Mouse (Mus musculus): Measurements from ENCODE around the gene Poc1a. TPM values are rescaled to one million over a fixed set of nuclear protein-coding genes. Genes with fewer than 3 reads are reported as not detected.
A peak's percentile ranks its signal among the peaks of the same experiment; 100 is the strongest.

The Poc1a gene
- polyA plus RNA-seq, 1 experiment from 2014 or later: 39.9 TPM

DNA sequence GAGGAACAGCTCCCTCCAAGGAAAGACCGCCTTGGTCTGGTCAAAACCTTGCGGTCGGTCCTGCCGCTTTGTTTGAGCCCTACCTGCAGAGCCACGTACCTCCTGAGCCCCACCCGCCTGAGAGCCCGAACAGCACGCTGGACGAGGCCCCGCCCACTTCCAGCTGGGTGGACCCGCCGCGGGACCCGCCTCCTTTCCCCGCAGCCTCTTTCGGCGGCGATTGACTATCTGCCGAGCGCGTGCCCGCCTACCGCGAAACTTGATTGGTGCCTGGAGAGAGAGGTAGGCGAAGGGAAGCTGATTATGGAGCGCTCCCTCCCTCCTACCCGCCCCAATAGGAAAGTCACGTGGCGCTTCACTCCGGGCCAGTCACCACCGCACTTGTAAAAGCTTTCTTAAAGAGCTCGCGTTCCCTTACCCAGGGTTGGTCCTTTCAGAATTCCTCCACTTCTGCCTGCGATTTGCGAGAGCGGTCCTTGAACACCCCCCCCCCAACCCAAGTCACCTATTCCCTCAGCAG lies 86.8 kb downstream of the Poc1a start:
- Histone ChIP-seq H3K27ac (replicated peaks) (peak overlapping the region; percentile 97), H3K4me3 (peak overlapping the region; percentile 82), H3K4me1 (peaks cover 70% of the 10 kb centered on the region), H3K27me3 (replicated peaks; ENCODE audit: low read depth, poor library complexity, severe bottlenecking) (no peaks in the 10 kb centered on the region), H3K36me3 (replicated peaks) (peaks cover 29% of the 10 kb centered on the region), H3K9me3 (no peaks in the 10 kb centered on the region)
- WGBS: under 1% methylated on average over 36 of the region's 36 CpGs
- peak; percentile 99 for DNase-seq (ENCODE audit: low spot score)

- peak within 1 kb of the TSS; percentile 97 for H3K27ac ChIP-seq (replicated peaks)
- H3K4me3 ChIP-seq: peak within 1 kb of the TSS; percentile 82
- H3K36me3 ChIP-seq (replicated peaks): peaks cover 35% of the 10 kb centered on the region
- H3K27me3 ChIP-seq (replicated peaks; ENCODE audit: low read depth, poor library complexity, severe bottlenecking): no peaks in the 10 kb centered on the region
- H3K4me1 ChIP-seq: peaks cover 76% of the 10 kb centered on the region
- DNase-seq (ENCODE audit: low spot score): peak; percentile 88
- WGBS: 4% methylated on average over 57 of the region's 57 CpGs
- no peaks in the 10 kb centered on the region for H3K9me3 ChIP-seq
Observed at GRCm38 (mm10) chr9:106368112-106368717, 87.4 kb downstream of the Poc1a start, which contains the start of gene Dusp7. Gene Dusp7 (plus strand): TSS chr9:106368632.

- Histone ChIP-seq H3K9me3 (no peaks in the 10 kb centered on the region), H3K27ac (replicated peaks) (peak overlapping the region; percentile 97), H3K4me3 (peak overlapping the region; percentile 82), H3K4me1 (peaks cover 83% of the 10 kb centered on the region), H3K36me3 (replicated peaks) (peaks cover 42% of the 10 kb centered on the region), H3K27me3 (replicated peaks; ENCODE audit: low read depth, poor library complexity, severe bottlenecking) (no peaks in the 10 kb centered on the region)
- WGBS: under 1% methylated on average over 72 of the region's 72 CpGs
- peak; percentile 76 for DNase-seq (ENCODE audit: low spot score)
Observed at GRCm38 (mm10) chr9:106368831-106369501, 88.1 kb downstream of the Poc1a start.

GRCm38 (mm10) chr9:106369801-106370485 lies 89.1 kb downstream of the Poc1a start:
- H3K9me3 ChIP-seq: no peaks in the 10 kb centered on the region
- WGBS: 5% methylated on average over 11 of the region's 11 CpGs
- H3K4me3 ChIP-seq: peak overlapping the region; percentile 82
- H3K36me3 ChIP-seq (replicated peaks): peaks cover 52% of the 10 kb centered on the region
- no peaks in the 10 kb centered on the region for H3K27me3 ChIP-seq (replicated peaks; ENCODE audit: low read depth, poor library complexity, severe bottlenecking)
- H3K4me1 ChIP-seq: peaks cover 80% of the 10 kb centered on the region
- peak overlapping the region; percentile 97 for H3K27ac ChIP-seq (replicated peaks)
- peak; percentile 82 for DNase-seq (ENCODE audit: low spot score)

DNA sequence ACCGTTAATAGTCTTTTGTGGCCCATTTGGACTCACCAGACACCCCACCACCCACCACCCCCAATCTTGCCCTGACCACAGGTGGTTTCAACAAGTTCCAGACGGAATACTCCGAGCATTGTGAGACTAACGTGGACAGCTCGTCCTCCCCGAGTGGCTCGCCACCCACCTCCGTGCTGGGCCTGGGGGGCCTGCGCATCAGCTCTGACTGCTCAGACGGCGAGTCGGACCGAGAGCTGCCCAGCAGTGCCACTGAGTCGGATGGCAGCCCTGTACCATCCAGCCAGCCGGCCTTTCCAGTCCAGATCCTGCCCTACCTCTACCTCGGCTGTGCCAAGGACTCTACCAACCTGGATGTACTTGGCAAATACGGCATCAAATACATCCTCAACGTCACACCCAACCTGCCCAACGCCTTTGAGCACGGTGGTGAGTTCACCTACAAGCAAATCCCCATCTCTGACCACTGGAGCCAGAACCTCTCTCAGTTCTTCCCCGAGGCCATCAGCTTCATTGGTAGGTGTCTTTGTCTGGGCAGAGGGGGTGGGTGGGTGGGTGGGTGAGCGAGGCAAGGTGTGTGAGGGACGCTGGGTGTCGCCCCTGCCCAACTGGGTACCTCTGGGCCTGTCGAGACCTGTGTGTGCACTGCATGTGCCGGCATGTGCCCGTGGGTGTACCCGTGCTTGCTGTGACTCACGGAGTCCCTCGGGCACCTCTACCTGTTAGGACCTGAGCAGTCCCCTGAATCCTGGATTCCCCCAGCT lies 89.9 kb downstream of the Poc1a start:
- Histone ChIP-seq H3K9me3 (no peaks in the 10 kb centered on the region), H3K4me1 (peaks cover 72% of the 10 kb centered on the region), H3K4me3 (peak overlapping the region; percentile 82), H3K27ac (replicated peaks) (peak overlapping the region; percentile 97), H3K36me3 (replicated peaks) (peaks cover 60% of the 10 kb centered on the region), H3K27me3 (replicated peaks; ENCODE audit: low read depth, poor library complexity, severe bottlenecking) (no peaks in the 10 kb centered on the region)
- WGBS: 68% methylated on average over 30 of the region's 30 CpGs
- DNase-seq (ENCODE audit: low spot score): no peak

- H3K9me3 ChIP-seq: no peaks in the 10 kb centered on the region
- WGBS: 39% methylated on average over 6 of the region's 6 CpGs
- peaks cover 63% of the 10 kb centered on the region for H3K36me3 ChIP-seq (replicated peaks)
- peak overlapping the region; percentile 82 for H3K4me3 ChIP-seq
- DNase-seq (ENCODE audit: low spot score): no peak
- H3K27me3 ChIP-seq (replicated peaks; ENCODE audit: low read depth, poor library complexity, severe bottlenecking): no peaks in the 10 kb centered on the region
- H3K27ac ChIP-seq (replicated peaks): peak overlapping the region; percentile 97
- peaks cover 66% of the 10 kb centered on the region for H3K4me1 ChIP-seq
Observed at GRCm38 (mm10) chr9:106371384-106371671, 90.5 kb downstream of the Poc1a start.

- WGBS: 17% methylated on average over 6 of the region's 6 CpGs
- H3K27ac ChIP-seq (replicated peaks): peak overlapping the region; percentile 97
- peak; percentile 63 for DNase-seq (ENCODE audit: low spot score)
- H3K9me3 ChIP-seq: no peaks in the 10 kb centered on the region
- H3K27me3 ChIP-seq (replicated peaks; ENCODE audit: low read depth, poor library complexity, severe bottlenecking): no peaks in the 10 kb centered on the region
- peak overlapping the region; percentile 82 for H3K4me3 ChIP-seq
- peaks cover 67% of the 10 kb centered on the region for H3K36me3 ChIP-seq (replicated peaks)
- peaks cover 62% of the 10 kb centered on the region for H3K4me1 ChIP-seq
Observed at GRCm38 (mm10) chr9:106371776-106372175, 90.9 kb downstream of the Poc1a start.

DNA sequence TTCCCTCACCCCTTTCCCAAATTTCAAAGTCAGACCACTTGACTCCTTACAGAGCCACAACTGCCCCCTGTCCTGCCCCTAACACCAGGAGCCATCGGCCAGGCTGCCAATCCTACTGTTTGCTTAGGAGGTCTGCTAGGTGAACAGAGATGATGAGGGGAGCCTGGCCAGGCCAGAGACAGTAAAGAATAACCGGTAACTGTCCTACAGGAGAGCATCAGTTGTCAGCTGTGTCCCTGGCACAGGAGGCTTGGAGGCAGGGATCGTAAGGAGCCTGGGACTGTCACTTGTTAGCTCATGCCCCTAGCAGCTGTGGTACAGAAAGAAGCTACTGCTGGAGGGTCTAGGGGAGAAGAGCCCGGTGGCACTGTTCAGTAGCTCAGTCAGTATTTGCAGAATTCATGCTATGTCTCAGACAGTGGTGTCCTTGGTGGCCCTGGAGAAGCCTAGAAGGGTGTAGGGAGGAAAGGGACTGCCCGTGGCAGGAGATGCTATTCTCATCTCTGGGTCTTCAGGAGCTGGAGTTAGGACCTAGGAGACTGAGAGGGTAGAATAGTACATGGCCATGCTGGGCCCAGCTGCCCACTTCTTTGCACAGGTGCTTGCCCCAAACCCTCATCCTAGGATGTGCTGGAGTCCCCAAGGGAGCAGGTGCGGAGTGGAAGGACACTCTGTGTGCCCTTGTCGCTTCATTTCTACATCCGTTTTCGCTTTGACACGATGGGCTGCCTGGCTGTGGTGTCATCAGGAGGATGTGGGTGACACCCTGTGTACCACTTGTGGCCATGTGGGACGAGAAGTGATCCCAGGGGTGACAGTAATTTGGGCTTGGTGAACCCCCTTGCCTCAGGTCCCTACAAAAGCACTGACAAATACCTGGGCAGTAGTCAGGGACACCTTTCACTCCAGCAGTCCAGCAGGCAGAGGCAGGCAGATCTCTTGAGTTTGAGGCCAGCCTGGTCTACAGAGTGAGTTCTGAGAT lies 91.9 kb downstream of the Poc1a start:
- peak overlapping the region; percentile 97 for H3K27ac ChIP-seq (replicated peaks)
- 94% methylated on average over 11 of the region's 11 CpGs for WGBS
- peaks cover 76% of the 10 kb centered on the region for H3K36me3 ChIP-seq (replicated peaks)
- H3K4me1 ChIP-seq: peaks cover 59% of the 10 kb centered on the region
- H3K4me3 ChIP-seq: peak overlapping the region; percentile 82
- no peaks in the 10 kb centered on the region for H3K27me3 ChIP-seq (replicated peaks; ENCODE audit: low read depth, poor library complexity, severe bottlenecking)
- DNase-seq (ENCODE audit: low spot score): no peak
- no peaks in the 10 kb centered on the region for H3K9me3 ChIP-seq

- Histone ChIP-seq H3K27me3 (replicated peaks; ENCODE audit: low read depth, poor library complexity, severe bottlenecking) (no peaks in the 10 kb centered on the region), H3K36me3 (replicated peaks) (peaks cover 89% of the 10 kb centered on the region), H3K27ac (replicated peaks) (no peak overlapping the region), H3K4me1 (peaks cover 56% of the 10 kb centered on the region), H3K4me3 (0 out of 2 replicates have a peak overlapping the region, but pooled peaks have one; percentile 13), H3K9me3 (no peaks in the 10 kb centered on the region)
- no peak for DNase-seq (ENCODE audit: low spot score)
- WGBS: 86% methylated on average over 7 of the region's 7 CpGs
Observed at GRCm38 (mm10) chr9:106373973-106374372, 93.1 kb downstream of the Poc1a start.

DNA sequence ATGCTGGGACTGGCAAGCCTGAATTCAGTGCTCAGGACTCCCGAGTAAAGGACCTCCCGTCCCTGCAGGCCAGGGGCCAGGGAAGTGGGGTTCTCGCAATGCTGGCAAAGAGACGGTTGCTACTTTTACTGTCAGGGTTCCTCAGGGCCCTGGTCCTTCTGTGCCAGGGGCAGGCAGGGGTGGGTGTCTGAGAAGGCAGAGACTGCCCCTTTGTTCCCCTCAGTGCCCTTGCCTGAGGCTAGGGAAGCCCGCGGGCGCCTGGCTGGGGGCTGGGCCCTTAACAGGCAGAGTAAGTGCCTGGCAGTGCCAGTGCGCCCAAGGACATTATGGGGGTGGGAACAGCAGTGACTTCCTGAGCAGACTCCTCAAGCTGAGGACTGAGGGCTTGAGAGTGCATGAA lies 96.4 kb downstream of the Poc1a start:
- Histone ChIP-seq H3K4me3 (no peak overlapping the region), H3K36me3 (replicated peaks) (peaks cover 70% of the 10 kb centered on the region), H3K27me3 (replicated peaks; ENCODE audit: low read depth, poor library complexity, severe bottlenecking) (no peaks in the 10 kb centered on the region), H3K4me1 (peaks cover 41% of the 10 kb centered on the region), H3K9me3 (no peaks in the 10 kb centered on the region), H3K27ac (replicated peaks) (no peak overlapping the region)
- DNase-seq (ENCODE audit: low spot score): no peak
- 88% methylated on average over 8 of the region's 8 CpGs for WGBS

- H3K4me3 ChIP-seq: no peak overlapping the region
- 77% methylated on average over 3 of the region's 3 CpGs for WGBS
- H3K27me3 ChIP-seq (replicated peaks; ENCODE audit: low read depth, poor library complexity, severe bottlenecking): no peaks in the 10 kb centered on the region
- H3K36me3 ChIP-seq (replicated peaks): peaks cover 62% of the 10 kb centered on the region
- H3K27ac ChIP-seq (replicated peaks): no peak overlapping the region; the same call in 1 of the 2 replicates
- H3K9me3 ChIP-seq: no peaks in the 10 kb centered on the region
- H3K4me1 ChIP-seq: peaks cover 35% of the 10 kb centered on the region
- no peak for DNase-seq (ENCODE audit: low spot score)
Observed at GRCm38 (mm10) chr9:106378045-106378444, 97.2 kb downstream of the Poc1a start.
